Mouse (Mus musculus) 416B (cell line): ENCODE measurements around the gene Ifitm5.

Experiments
- DNase-seq: peaks from one replicate; pipeline ENCODE4 v3.0.0; 2011; ENCODE audit warnings: low read depth

The Ifitm5 gene

GRCm38 (mm10) chr7:140961416-140961815, 11.3 kb upstream of the Ifitm5 start:
- no peak for DNase-seq

- DNase-seq: no peak
These were observed 9.9 kb upstream of the Ifitm5 start for GRCm38 (mm10) chr7:140960026-140960425.

- DNase-seq: peak; percentile 82
These were observed 9.2 kb upstream of the Ifitm5 start for GRCm38 (mm10) chr7:140959181-140959901.

DNA sequence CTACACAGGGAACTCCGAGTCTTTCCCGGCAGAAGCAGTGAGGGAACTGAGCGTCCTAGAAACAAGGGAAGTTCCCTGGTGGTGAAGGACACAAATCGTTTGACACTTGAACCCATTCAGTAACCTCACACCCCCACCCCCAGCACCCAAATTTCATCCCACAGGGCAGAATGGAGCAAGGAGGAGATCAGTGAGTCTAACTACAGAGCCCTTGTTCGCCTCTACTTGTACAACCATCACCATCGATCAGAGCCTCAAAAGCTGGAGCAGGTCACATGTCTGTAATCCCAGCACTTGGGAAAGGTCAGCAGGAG, 6.4 kb upstream of the Ifitm5 start:
- DNase-seq: no peak

DNA sequence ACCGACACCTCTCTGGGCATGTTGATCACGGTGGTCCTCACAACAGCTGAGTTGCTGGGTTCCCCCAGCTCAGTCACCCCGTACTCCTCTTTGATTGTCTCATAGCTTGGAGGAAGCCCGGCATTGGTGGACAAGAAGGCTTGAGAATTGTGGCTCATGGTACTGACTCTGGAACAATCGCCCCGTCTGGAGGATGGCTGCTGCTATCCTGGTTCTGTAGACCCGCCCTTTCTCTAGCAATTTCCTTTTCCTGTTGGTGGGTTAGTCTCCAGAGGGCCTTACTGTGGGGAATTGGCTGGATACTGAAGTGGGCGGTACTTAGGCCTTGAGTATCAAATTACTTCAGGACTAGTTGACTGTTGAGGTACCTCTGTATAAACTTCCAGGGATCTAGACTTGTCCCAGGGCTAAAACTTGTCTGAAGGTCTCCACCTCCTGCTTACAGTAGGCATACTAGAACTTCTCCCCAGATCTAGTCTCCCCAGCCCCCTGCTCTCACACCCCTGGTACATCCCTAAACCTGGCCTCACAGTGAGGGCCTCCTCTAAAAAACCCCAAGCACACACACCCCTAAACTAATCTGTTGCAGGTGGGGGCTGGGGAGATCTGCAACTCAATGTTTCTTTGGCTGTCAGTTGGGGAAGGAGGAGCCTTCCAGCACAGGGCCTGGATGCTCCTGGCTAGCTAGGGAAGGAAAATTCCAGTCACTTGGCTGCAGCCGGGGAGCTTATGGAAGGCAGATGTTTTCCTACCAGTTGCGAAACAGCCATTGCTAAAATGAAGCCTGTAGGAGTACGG, 5.9 kb upstream of the Ifitm5 start, which contains the start of the genes Gm45717 and Ifitm2:
Gm45717 (minus strand) TSS at position 180 of the 798 bp plus-strand sequence.
Ifitm2 (minus strand) TSS at position 230 of the 798 bp plus-strand sequence.
- DNase-seq: peak; percentile 97

- DNase-seq: peak; percentile 63
These were observed 5.3 kb upstream of the Ifitm5 start for GRCm38 (mm10) chr7:140955342-140955741.

- no peak for DNase-seq
These were observed 4.6 kb upstream of the Ifitm5 start for GRCm38 (mm10) chr7:140954733-140955071.

- DNase-seq: peak; percentile 51
These were observed 4.0 kb upstream of the Ifitm5 start for GRCm38 (mm10) chr7:140953800-140954732.

- no peak for DNase-seq
These were observed 3.0 kb upstream of the Ifitm5 start for GRCm38 (mm10) chr7:140953133-140953532.

DNA sequence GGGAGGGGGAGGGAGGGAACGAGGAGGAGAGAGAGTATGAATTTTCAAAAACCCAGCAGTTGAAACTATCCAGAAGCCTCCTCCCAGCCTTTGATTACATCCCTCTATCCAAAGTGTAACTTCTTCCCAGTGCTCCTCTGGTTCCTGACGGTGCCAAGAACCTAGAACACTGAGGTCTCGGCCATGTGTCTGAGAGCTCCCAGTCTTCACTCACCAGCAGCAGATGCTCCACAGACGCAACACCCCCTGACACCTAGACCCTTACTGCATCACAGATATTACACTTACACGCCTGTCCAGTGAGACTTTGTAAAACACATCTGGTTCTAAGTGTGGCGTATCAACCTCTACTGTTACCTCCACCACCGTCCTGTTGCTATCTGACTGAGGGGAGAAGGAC, 2.4 kb upstream of the Ifitm5 start:
- DNase-seq: no peak

DNA sequence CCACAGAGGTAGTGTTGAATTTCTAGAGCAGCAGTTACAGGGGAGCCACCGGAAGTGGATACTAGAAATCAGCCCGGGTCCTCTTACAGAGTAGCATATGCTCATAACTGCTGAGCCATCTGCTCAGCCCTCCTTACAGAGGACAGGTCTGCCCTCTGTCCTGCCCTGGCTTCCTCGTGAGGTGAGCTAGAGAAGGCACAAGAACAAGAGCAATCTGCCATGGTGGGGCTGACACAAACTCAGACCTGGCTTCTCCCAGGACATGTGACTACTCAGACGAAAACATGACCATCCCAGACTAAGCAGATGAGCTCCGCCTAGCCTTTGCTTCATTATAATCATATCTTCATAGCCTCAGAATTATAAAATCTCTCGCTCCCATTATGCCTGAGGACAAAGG, 1.7 kb upstream of the Ifitm5 start:
- DNase-seq: no peak

DNA sequence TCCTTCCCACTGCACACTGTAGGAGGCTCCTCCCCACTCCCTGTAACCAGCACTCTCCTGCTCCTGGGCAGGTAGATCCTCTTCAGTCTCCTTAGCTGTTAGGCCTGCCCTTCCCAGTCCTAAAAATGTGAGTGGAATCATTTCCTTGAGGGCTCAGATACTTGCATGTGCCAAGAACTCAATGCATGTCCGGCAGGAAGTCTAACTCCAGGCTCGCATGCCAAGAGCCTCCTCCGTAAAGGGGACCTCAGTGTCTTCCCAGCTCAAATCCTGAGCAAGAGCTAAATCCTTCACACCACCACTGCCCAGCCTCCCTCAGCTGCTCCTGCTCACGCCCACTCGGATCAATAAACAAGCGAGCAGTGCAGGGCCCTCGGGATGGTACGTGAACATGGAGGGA, 960 bp upstream of the Ifitm5 start:
- DNase-seq: no peak

GRCm38 (mm10) chr7:140949255-140949654, 836 bp downstream of the Ifitm5 start:
- DNase-seq: no peak

DNA sequence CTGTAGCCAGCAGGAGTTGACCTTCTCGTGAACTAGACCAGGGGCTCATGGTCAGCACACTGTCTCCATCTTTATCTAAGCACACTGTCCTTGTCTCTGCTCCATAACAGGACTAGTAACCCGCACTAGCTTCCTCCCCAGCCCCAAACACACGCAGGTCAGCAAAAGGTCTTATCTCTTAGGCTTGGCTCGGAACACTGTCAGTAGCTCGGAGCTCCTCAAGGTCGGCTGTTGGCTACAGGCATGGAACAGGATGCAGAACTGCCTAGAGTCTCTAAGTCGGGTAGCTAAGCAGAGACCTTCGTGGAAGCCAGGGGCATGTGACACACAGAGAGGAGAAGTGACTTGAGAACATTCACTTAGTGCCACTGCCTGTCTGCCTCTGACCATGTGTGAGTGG, 1.9 kb downstream of the Ifitm5 start:
- no peak for DNase-seq

DNA sequence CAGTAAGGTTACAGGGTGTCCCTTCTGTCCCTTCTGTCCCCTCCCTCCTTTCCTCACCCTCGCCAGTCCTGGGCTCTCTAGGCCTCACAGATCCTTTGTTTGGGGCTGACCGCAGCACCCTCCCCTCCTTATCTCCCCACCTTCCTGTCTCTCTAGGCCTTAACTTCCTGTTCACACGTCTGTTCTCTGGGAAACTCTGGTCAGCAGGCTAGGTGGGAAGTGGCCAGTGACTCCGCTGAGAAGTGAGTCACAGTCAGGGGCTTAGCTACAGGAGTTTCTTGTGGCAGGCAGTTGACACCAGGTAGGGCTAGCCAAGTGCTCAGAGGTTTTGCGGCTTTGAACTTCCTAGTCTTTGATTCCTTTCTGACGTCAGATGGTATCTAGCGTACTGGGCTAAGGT, 3.1 kb downstream of the Ifitm5 start:
- DNase-seq: peak; percentile 98

- DNase-seq: no peak
These were observed 3.8 kb downstream of the Ifitm5 start for GRCm38 (mm10) chr7:140946311-140946710.

DNA sequence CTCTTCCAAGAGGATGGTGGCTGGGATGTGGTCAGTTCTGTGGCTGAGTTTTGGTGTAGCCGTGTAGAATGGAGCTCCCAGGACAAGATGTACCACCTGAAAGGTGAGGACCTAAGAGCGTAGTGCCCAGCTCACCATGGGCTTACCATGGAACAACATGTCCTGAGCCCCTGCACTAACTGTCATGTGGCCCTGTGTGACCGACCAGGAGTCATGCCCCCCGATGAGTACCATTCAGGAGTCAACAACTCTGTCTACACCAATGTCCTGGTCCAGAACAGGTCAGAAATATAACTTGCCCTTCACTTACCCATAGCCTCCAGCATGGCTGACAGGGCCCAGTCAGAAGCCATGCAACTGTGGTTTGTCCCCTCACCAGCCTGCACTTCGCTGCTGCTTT, 4.8 kb downstream of the Ifitm5 start:
- no peak for DNase-seq

DNA sequence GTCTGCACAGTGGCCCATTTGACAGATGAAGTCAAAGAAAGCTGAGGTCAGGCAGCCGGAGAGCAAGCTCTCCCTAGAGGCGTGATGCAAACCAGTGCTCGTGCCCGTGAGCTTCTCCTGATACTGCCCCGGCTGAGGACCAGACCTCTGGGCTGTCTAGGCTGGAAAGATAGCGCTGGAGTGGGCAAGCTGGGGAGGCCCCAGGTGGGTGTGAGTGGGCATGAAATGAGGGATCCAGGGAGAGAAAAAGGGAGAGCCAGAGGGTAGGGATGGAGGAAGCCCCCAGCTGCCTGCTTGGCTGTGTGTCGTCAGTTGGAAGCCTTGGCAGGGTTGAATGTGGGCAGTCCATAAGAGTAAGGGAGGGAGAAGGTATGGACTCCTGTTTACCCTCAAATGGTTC, 5.9 kb downstream of the Ifitm5 start:
- DNase-seq: no peak

GRCm38 (mm10) chr7:140943356-140943755, 6.7 kb downstream of the Ifitm5 start:
- DNase-seq: peak; percentile 35

GRCm38 (mm10) chr7:140942811-140943210, 7.3 kb downstream of the Ifitm5 start:
- DNase-seq: no peak

DNA sequence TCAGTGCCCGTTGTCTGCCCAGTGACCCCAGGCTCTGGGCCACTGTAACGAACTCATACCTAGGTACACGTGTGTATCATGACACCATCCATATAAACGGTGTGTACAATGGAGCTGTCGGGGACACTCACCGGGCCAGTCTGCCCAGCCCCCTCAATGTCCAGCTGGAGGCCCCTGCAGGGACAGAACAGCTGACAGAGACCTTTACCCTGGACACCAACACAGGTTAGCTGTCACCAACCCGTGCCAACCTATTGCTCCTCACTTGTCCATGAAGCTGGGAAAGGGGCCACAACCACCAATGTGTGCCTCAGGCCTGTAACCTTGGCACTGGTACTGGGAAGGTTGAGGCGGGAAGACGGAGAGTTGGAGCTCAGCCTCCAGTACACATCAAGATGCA, 7.8 kb downstream of the Ifitm5 start:
- DNase-seq: no peak

DNA sequence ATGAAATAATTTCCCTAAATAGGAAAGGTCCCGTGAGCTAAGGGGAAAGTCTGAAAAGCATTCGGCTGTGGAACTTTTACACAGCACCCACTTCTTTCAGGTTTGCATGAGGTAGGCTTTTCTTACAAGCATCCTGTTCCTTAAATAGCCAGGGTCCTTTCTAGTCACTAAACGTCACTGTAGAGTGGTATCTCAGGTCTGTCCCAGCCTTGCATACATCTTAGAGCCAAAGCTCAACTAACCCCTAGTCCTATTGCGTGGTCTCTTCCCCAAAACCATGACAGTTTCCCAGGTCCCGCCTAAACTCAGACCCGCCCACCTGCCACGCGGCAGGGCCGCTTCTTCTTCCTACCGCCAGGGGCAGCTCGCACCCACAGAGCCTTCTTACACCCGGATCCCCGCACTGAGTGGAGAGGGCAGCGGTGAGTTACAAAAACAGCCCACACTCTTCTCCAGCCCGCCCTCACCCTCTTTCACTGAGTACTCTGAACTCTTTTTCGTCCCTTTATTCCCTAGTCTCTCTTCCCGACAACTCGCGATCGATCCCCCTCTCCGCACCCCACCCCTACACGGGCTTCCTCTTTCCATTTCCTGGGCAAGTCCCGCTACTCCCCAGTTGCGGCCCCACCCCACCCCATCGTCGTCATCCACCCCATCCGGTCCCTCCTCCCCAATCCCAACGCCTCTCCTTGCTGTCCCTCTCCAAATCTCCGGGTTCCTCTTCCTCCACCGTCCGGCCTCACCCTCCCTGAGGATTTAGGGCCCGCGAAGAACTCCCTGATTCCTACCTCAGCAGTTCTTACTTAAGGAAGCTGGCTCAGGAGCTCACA, 8.7 kb downstream of the Ifitm5 start, which contains the start of gene Pgghg:
Pgghg (plus strand) TSS at position 170 of the 830 bp plus-strand sequence.
- peak; percentile 96 for DNase-seq
